Mouse (Mus musculus) monocyte, adult 2 months (primary cell): Measurements from ENCODE around the gene Megf11.
A peak's percentile ranks its signal among the peaks of the same experiment; 100 is the strongest.

ENCODE experiments used
- DNase-seq, 2 experiments: peaks; one replicate each; pipeline ENCODE4 v3.0.0; 2022; ENCODE audit warnings: low spot score in 2 of 2, low read depth in 1 of 2

Megf11 gene

DNA sequence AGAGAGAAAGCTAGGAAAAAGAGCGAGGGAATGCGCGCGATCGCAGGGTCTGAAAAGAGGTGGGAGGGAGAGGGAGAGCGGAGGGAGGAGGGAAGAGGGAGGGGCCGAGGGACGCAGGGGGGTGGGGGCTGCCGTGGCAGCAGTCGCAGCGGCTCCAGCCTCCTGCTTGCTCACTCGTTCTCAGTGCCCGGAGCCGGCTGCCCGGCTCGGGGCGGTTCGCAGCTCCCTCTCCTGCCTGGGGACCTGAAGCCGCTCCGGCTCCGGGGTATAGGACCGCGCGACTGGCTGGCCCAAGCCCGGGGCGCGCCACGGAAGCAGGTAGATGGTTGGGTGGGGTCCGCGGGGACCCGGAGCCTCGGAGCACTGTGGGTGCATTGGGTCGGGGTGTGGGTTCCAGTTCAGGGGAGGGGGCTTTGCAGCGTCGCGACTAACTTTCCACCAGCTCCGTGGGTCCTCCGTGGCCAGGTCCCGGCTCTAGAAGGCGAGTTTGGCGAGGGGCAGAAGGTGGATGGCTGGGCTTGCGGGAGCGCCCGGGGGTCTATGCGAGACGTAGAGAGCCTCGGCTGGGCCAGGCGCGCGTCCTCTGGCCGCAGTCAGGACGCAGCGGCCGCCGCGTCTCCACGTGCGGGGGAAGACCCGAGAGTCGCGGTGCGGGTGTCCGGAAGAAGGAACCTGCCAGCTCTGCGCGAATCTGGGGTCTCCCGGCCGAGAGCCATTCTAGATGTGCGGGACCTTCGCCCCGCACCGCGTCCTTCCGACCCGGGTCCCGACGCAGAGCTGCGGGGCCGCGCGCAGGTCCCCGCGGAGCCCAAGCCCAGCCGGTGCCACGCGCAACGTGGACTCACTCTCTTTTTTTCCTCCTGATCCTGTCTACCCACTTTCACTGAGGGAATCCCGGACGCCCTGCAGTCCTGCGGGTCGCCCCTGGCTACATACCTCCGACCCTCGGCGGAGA, at the start of gene Megf11:
Megf11 (plus strand) TSS at position 116 of the 955 bp plus-strand sequence.
- no peak for DNase-seq

GRCm38 (mm10) chr9:64335825-64336224, 49.6 kb upstream of the Megf11 start:
- no peak for DNase-seq

GRCm38 (mm10) chr9:64339361-64339760, 46.1 kb upstream of the Megf11 start:
- no peak for DNase-seq

DNA sequence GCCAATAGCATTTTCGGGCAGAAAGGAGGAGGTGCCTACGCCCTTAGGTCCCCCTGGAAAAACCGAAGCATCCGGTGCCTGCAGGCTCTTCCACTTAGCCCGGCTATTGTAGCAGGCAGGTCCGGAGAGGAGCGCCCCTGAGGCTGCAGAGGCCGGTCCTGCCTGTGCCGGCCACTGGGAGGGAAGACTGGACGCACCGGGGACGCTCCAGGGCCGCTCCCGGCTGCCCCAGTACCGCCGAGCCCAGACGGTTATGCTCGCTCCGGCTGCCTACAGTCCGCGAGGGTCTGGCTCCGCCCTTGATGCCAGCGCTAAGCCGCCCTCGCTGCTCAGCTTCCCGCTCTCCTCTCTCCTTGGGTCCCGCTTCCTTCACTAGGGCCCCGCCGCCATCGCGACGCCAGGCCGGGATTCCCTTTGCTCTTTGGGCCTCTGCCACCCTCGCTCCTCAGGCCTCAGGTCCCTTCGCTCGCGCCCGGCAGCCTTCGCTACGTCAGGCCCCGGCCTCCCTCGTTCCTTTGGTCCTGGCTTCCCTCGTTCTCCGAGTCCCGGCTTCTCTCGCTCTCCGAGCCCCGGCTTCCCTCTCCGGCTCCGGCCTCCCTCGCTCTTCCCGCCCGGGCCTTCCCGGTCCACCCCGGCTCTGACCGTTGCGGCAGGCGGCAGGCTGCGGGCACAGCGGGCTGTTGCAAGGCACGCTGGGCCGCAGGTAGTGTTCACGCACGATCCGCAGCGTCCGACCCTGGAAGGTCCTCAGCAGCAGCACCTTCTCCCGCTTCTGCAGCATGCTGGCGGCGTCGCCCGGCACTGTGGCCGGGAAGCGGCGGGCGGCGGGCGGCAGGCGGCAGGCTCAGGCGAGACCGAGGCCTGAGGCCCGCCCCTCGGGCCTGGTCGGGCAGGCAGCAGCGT, 44.8 kb upstream of the Megf11 start:
- DNase-seq: peak; percentile 29 to 44

GRCm38 (mm10) chr9:64341254-64341566, 44.2 kb upstream of the Megf11 start, which contains the start of gene Dis3l:
Gene Dis3l, minus strand, starts transcription at chr9:64341288.
- no peak for DNase-seq

DNA sequence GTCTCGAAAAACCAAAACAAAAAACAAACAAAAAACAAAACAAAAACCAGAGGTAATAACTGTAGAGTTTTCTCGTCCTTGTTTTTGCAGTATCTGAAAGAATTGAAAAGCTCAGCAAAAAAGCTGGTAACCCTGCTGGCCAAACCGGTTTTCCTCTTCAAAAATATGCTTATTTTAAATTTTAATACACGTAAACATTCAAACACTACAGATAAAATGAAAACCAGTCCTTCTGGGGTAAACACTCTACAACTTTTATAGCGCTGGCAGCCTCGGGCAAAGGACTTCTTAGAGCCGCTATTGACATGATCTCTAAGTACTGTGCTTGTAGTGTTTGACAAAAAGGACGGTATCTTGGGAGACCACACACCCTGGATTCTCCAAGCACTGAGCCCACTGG, 43.8 kb upstream of the Megf11 start:
- DNase-seq: no peak

GRCm38 (mm10) chr9:64343656-64344055, 41.8 kb upstream of the Megf11 start:
- DNase-seq: no peak

DNA sequence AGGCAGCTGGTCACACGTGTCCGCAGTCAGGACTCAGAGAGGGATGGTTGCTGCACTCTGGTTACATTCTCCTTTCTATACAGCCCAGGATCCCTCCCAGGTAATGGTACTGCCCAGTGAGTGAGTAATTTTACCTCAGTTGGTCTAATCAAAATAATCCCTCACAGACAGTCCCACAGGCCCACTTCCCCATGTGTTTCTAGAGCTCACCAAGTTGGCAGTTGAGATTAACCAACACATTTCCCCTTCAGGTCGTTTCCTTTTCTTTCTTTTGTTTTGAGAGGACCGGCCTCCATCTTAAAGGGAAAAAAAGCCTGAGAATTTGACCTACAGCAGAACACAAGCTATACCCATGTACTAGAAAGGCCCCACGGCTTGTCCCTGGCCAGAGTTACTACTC, 39.5 kb upstream of the Megf11 start:
- DNase-seq: no peak

GRCm38 (mm10) chr9:64347377-64347776, 38.0 kb upstream of the Megf11 start:
- DNase-seq: no peak

DNA sequence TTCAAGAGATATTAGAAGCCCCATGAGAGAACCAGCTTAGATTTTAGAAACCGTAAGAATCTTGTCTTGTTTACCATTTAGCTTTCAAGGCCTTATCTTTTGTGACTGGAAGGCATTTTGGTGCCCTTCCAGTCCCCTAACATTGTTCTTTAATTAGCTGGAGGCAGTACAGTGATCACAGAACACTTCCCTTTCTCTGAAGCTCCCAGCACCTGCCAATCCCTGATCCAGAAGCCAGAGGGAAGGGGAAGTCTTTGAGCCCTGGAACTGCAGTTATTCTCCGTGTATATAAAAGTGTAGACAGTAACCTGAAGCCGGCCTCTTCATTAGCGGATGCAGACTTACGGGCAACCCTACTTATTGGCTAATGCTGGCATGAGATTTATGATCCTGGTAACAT, 35.9 kb upstream of the Megf11 start:
- DNase-seq: no peak

DNA sequence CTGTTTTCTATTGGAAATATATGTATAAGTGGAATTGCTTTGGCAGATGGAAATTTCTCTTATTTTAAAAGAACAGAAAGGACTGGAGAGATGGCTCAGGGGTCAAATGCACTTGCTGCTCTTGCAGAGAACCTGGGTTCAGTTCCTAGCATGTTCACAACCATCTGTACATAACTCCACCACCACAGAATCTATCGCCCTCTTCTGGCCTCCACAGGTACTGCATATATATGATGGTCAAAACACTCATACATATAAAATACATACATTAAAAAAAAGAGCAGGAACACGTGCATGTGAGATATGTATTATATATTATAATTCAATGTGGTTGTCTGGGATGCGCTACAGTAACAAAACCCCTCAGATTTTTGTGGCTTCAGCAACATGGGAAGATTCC, 34.2 kb upstream of the Megf11 start:
- DNase-seq: no peak

- DNase-seq: no peak
These were observed 29.8 kb upstream of the Megf11 start for GRCm38 (mm10) chr9:64355627-64356026.

DNA sequence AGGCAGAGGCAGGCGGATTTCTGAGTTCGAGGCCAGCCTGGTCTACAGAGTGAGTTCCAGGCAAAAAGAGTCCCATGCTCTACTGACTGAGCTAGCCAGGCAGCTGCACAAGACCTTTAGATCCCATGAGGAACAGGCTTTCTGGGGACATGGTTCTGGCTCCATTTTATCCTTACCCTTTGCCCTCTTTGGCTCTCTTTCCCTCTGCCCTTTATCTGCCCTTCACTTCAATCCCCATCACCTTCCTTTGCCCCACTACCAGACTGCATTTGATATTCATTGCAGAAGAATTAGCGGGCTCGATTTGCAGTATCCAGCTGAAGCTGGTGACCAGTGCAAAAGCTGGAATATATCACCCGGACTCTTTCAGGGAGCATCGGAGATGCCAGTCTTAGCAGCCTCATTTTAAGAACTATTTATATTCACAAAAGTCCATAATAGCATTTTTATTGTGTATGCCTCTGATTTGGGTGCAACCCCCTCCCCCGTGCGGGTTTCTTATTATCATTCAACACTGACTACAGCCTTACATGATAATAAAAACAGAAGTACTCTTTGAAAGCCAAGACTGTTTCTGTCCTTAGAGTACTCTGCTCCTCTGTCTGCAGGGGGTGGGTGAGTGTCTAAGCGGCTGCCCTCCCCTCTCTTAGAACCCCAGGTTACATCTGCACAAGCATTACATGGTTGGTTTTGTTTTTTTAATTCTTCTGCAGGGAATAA, 24.0 kb upstream of the Megf11 start:
- no peak for DNase-seq

GRCm38 (mm10) chr9:64369871-64370270, 15.6 kb upstream of the Megf11 start:
- no peak for DNase-seq

- no peak for DNase-seq
These were observed 14.1 kb upstream of the Megf11 start for GRCm38 (mm10) chr9:64371305-64371819.

- no peak for DNase-seq
These were observed 9.0 kb upstream of the Megf11 start for GRCm38 (mm10) chr9:64376380-64376779.

DNA sequence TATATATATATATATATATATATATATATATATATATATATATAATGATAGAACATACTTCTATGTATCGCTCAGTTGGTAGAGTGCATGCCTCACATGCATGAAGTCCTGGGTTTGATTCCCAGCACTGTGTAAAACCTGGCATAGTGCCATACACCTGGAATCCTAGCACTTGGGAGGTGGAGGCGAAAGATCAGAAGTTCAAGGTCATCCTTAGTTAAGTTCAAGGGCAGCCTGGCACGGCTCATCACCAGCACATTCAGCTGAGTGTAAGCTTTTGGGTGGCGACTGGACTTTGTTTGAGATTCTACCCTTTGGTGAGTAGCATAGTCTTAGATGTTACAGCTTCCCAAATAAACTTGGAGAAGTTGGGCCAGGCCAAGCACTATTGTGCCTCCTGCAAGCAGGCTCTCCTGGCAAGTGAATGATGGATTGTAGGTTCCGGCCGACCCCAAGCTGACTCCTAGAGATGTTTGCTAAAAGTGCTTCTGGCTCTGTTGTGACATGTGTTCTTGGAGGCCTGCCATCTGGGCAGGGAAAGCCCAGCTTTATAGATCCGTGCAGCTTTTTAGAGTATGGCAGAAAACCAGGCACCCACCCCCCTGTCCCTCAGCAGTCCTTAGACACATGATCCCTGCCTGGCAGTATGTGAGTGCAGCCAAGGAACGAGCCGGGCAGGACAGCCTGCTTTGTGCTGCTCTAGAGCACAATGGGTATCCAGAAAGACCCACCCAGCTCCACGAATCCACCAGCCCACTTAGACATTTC, 2.2 kb upstream of the Megf11 start:
- DNase-seq: no peak

- DNase-seq: no peak
These were observed 1.2 kb downstream of the Megf11 start for GRCm38 (mm10) chr9:64386466-64387211.

- no peak for DNase-seq
These were observed 4.3 kb downstream of the Megf11 start for GRCm38 (mm10) chr9:64389576-64390292.
